Mouse (Mus musculus) A20 (cell line): ENCODE results near the gene Tecpr2.

Experiments used
- DNase-seq: peaks from one replicate; pipeline ENCODE4 v3.0.0-alpha.2; 2011; ENCODE audit warnings: low read depth, low spot score

The Tecpr2 gene

DNA sequence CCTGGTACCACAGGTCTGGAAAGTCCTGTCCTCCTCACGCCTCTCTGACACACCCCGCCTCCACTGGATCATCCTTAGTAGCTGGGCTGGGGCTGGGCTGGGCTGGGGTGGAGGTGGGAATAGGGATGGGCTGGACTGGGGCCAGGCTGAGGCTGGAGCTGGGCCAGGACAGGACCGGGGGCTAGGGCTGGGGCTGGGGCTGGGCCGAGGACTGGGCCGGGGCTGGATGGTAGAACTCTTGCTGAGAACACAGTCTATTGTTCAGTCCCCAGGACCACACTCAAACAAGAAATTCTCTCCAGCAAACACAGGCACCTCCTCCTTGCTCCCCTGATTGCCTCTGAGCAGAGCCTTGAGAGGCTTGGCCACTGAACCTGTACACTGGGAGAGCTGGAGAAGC is 117.3 kb downstream of the Tecpr2 start:
- DNase-seq = no peak

- DNase-seq = no peak
Measured at GRCm38 (mm10) chr12:111007134-111008103, 118.4 kb downstream of the Tecpr2 start.

- no peak for DNase-seq
Measured at GRCm38 (mm10) chr12:111008500-111009490, 119.7 kb downstream of the Tecpr2 start.

GRCm38 (mm10) chr12:111009615-111010257 is 120.7 kb downstream of the Tecpr2 start:
- no peak for DNase-seq

GRCm38 (mm10) chr12:111016807-111017206 is 127.7 kb downstream of the Tecpr2 start:
- no peak for DNase-seq

GRCm38 (mm10) chr12:111018068-111018467 is 129.0 kb downstream of the Tecpr2 start:
- no peak for DNase-seq

DNA sequence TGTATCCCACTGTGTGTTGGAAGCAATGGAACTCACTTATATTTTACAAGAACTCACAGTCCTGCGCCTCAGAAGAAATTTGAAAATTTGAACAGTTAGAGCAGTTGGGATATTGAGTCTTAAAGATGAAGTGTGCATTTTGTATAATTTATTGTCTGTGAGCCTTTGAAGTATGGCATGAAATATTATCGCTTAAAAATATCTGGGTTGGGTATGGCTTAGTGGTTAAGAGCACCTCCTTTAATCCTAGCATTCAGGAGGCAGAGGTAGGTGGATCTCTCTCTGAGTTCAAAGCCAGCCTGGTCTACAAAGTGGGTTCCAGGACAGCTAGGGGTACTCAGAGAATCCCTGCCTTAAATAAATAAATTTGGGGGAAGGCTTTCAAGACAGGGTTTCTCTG is 130.0 kb downstream of the Tecpr2 start:
- DNase-seq = no peak

- DNase-seq = no peak
Measured at GRCm38 (mm10) chr12:111021138-111021537, 132.1 kb downstream of the Tecpr2 start.

- no peak for DNase-seq
Measured at GRCm38 (mm10) chr12:111021577-111021976, 132.5 kb downstream of the Tecpr2 start.
